Mouse (Mus musculus) spleen, adult 2 months (tissue): ENCODE data around the gene Pknox2.

Experiments used
- CTCF ChIP-seq: fragments of 200-500 bp; IDR thresholded peaks from 2 replicates; pipeline ENCODE4 v1.5.1; 2011; ENCODE audit warnings: mild to moderate bottlenecking, inconsistent platforms; ENCODE audit not compliant: insufficient read depth, insufficient read length, insufficient replicate concordance; ENCODE audit errors: extremely low read depth
- POLR2A ChIP-seq: fragments of 200-500 bp; IDR thresholded peaks from 2 replicates; pipeline ENCODE4 v1.6.1; 2011; ENCODE audit warnings: low read depth, low read length, inconsistent platforms

GRCm38 (mm10) chr9:37004676-37005075, 142.5 kb downstream of the Pknox2 start:
- no peak for TF ChIP-seq POLR2A
- TF ChIP-seq CTCF = no peak
